Mouse (Mus musculus) layer of hippocampus, adult 18-20 months (tissue): ENCODE results near the gene Rflnb. TPM values are rescaled to one million over a fixed set of nuclear protein-coding genes. Genes with fewer than 3 reads are reported as not detected.

ENCODE experiments used
- DNase-seq, 2 experiments: peaks; one replicate each; pipeline ENCODE4 v3.0.0; 2022; ENCODE audit warnings: low spot score in 2 of 2
- long read RNA-seq: library from polyadenylated mRNA; stranded (forward); transcript quantifications from one replicate; pipeline ENCODE4 v2.0.0, GENCODE M21; 2021
- total RNA-seq, 2 experiments: library from RNA; stranded (reverse); gene quantifications; 2 replicates each; pipeline ENCODE4 v1.2.3; 2021

Gene Rflnb
- 1 to 10 TPM; 9.0 to 9.2 TPM for total RNA-seq
- long read RNA-seq, transcript Rflnb-201 (3 exons, 3,512 nt): major isoform, 17 of 18 reads
- long read RNA-seq, partial matches to known transcripts: 0 of 18 reads
- long read RNA-seq, other reads (novel, unspliced or antisense): 1 of 18 reads

GRCm38 (mm10) chr11:76027139-76028071 is at the start of gene Rflnb:
Gene Rflnb (minus strand): TSS chr11:76027782.
- peak; percentile 50 to 58 for DNase-seq

GRCm38 (mm10) chr11:76077341-76077740 is 49.8 kb upstream of the Rflnb start:
- no peak for DNase-seq

- no peak for DNase-seq
Measured at GRCm38 (mm10) chr11:76074296-76075093, 46.9 kb upstream of the Rflnb start.

GRCm38 (mm10) chr11:76069816-76070215 is 42.2 kb upstream of the Rflnb start:
- DNase-seq: no peak

- DNase-seq: no peak
Measured at GRCm38 (mm10) chr11:76066563-76067156, 39.1 kb upstream of the Rflnb start.

GRCm38 (mm10) chr11:76065521-76066095 is 38.0 kb upstream of the Rflnb start:
- no peak for DNase-seq

GRCm38 (mm10) chr11:76064411-76064810 is 36.8 kb upstream of the Rflnb start:
- no peak for DNase-seq

- no peak for DNase-seq
Measured at GRCm38 (mm10) chr11:76060906-76061305, 33.3 kb upstream of the Rflnb start.

GRCm38 (mm10) chr11:76059971-76060370 is 32.4 kb upstream of the Rflnb start:
- DNase-seq: no peak

- DNase-seq: no peak
Measured at GRCm38 (mm10) chr11:76056487-76056886, 28.9 kb upstream of the Rflnb start.

GRCm38 (mm10) chr11:76052496-76052895 is 24.9 kb upstream of the Rflnb start:
- DNase-seq: no peak

GRCm38 (mm10) chr11:76050967-76051512 is 23.5 kb upstream of the Rflnb start:
- DNase-seq: no peak

GRCm38 (mm10) chr11:76050509-76050908 is 22.9 kb upstream of the Rflnb start:
- DNase-seq: no peak

- no peak for DNase-seq
Measured at GRCm38 (mm10) chr11:76045367-76045766, 17.8 kb upstream of the Rflnb start.

GRCm38 (mm10) chr11:76044468-76044867 is 16.9 kb upstream of the Rflnb start:
- DNase-seq: no peak

- peak in 1 of 2 experiments; percentile 34 for DNase-seq
Measured at GRCm38 (mm10) chr11:76042882-76043281, 15.3 kb upstream of the Rflnb start.

GRCm38 (mm10) chr11:76042041-76042638 is 14.6 kb upstream of the Rflnb start:
- no peak for DNase-seq

GRCm38 (mm10) chr11:76040761-76041376 is 13.3 kb upstream of the Rflnb start:
- DNase-seq: no peak

GRCm38 (mm10) chr11:76040106-76040505 is 12.5 kb upstream of the Rflnb start:
- DNase-seq: no peak
